Mouse (Mus musculus): ENCODE measurements around the gene Nfatc3. TPM values are rescaled to one million over a fixed set of nuclear protein-coding genes. Genes with fewer than 3 reads are reported as not detected.

Nfatc3 gene
- total RNA-seq, 2 experiments from 2014 or later = 20.1 to 22.4 TPM

GRCm38 (mm10) chr8:106056455-106056982, 2.1 kb upstream of the Nfatc3 start:
- no peak for DNase-seq

- peak; percentile 64 for DNase-seq
Measured at GRCm38 (mm10) chr8:106059613-106060371, 1.2 kb downstream of the Nfatc3 start.

- no peak for DNase-seq
Measured at GRCm38 (mm10) chr8:106060521-106060920, 1.9 kb downstream of the Nfatc3 start.

GRCm38 (mm10) chr8:106061686-106062085, 3.0 kb downstream of the Nfatc3 start:
- no peak for DNase-seq

- no peak for DNase-seq
Measured at GRCm38 (mm10) chr8:106063046-106063445, 4.4 kb downstream of the Nfatc3 start.

GRCm38 (mm10) chr8:106066721-106067120, 8.1 kb downstream of the Nfatc3 start:
- no peak for DNase-seq

GRCm38 (mm10) chr8:106069565-106069964, 10.9 kb downstream of the Nfatc3 start:
- DNase-seq = no peak

- no peak for DNase-seq
Measured at GRCm38 (mm10) chr8:106072113-106072512, 13.5 kb downstream of the Nfatc3 start.

- no peak for DNase-seq
Measured at GRCm38 (mm10) chr8:106074236-106074635, 15.6 kb downstream of the Nfatc3 start.

- no peak for DNase-seq
Measured at GRCm38 (mm10) chr8:106074659-106075058, 16.0 kb downstream of the Nfatc3 start.

- DNase-seq = no peak
Measured at GRCm38 (mm10) chr8:106075161-106075862, 16.7 kb downstream of the Nfatc3 start.

GRCm38 (mm10) chr8:106075863-106076174, 17.2 kb downstream of the Nfatc3 start:
- no peak for DNase-seq

GRCm38 (mm10) chr8:106076612-106077011, 18.0 kb downstream of the Nfatc3 start:
- no peak for DNase-seq

- no peak for DNase-seq
Measured at GRCm38 (mm10) chr8:106077452-106078067, 18.9 kb downstream of the Nfatc3 start.

- DNase-seq = no peak
Measured at GRCm38 (mm10) chr8:106102321-106102720, 43.7 kb downstream of the Nfatc3 start.

- DNase-seq = no peak
Measured at GRCm38 (mm10) chr8:106103888-106104287, 45.2 kb downstream of the Nfatc3 start.

GRCm38 (mm10) chr8:106106193-106106592, 47.6 kb downstream of the Nfatc3 start:
- DNase-seq = no peak

- no peak for DNase-seq
Measured at GRCm38 (mm10) chr8:106108080-106108479, 49.4 kb downstream of the Nfatc3 start.

- peak; percentile 35 for DNase-seq
Measured at GRCm38 (mm10) chr8:106108729-106109128, 50.1 kb downstream of the Nfatc3 start.

- no peak for DNase-seq
Measured at GRCm38 (mm10) chr8:106112041-106112440, 53.4 kb downstream of the Nfatc3 start.

GRCm38 (mm10) chr8:106112514-106112913, 53.9 kb downstream of the Nfatc3 start:
- DNase-seq = no peak

- DNase-seq = no peak
Measured at GRCm38 (mm10) chr8:106115897-106116296, 57.3 kb downstream of the Nfatc3 start.

- DNase-seq = no peak
Measured at GRCm38 (mm10) chr8:106123443-106123842, 64.8 kb downstream of the Nfatc3 start.
